Mouse (Mus musculus) stomach, postnatal 0 days (tissue): ENCODE measurements around the gene Sowaha. TPM values are rescaled to one million over a fixed set of nuclear protein-coding genes. Genes with fewer than 3 reads are reported as not detected.

Experiments used
- ATAC-seq: fragments of 200-750 bp; cut with Nextera tagmentation; 2 replicates; pipeline ENCODE4 v1.8.0; 2017; ENCODE audit not compliant: low FRiP score, low TSS enrichment
- DNase-seq: peaks from one replicate; pipeline ENCODE4 v3.0.0-alpha.2; 2016; ENCODE audit warnings: low spot score
- H3K27ac ChIP-seq: fragments of 300-500 bp; sonication (generic); replicated peaks from 2 replicates; pipeline ENCODE4 v1.5.1; 2014; ENCODE audit warnings: mild to moderate bottlenecking, control low read depth
- H3K27me3 ChIP-seq: fragments of 300-500 bp; sonication (generic); 2 replicates; pipeline ENCODE4 v1.6.1; 2014; ENCODE audit warnings: low read length; ENCODE audit not compliant: control insufficient read depth, insufficient read depth
- H3K36me3 ChIP-seq: fragments of 300-500 bp; sonication (generic); 2 replicates; pipeline ENCODE4 v1.6.1; 2014; ENCODE audit warnings: low read length, mixed read lengths; ENCODE audit not compliant: control insufficient read depth, insufficient read depth
- H3K4me1 ChIP-seq: fragments of 300-500 bp; sonication (generic); replicated peaks from 2 replicates; pipeline ENCODE4 v1.6.1; 2014; ENCODE audit warnings: antibody characterized with exemption; ENCODE audit not compliant: control insufficient read depth, insufficient read depth
- H3K4me2 ChIP-seq: fragments of 300-500 bp; sonication (generic); replicated peaks from 2 replicates; pipeline ENCODE4 v1.6.1; 2014; ENCODE audit warnings: low read depth, mild to moderate bottlenecking, control low read depth, moderate library complexity
- H3K4me3 ChIP-seq: fragments of 300-500 bp; sonication (generic); 2 replicates; pipeline ENCODE4 v1.5.1; 2014; ENCODE audit warnings: low read depth, low read length, control low read depth
- H3K9ac ChIP-seq: fragments of 300-500 bp; sonication (generic); 2 replicates; pipeline ENCODE4 v1.6.1; 2014; ENCODE audit warnings: mild to moderate bottlenecking, low read length, control low read depth, mixed read lengths
- H3K9me3 ChIP-seq: fragments of 300-500 bp; sonication (generic); 2 replicates; pipeline ENCODE4 v1.6.1; 2016; ENCODE audit warnings: low read length; ENCODE audit not compliant: control insufficient read depth
- CTCF ChIP-seq: IDR thresholded peaks from 2 replicates; pipeline ENCODE4 v1.5.1; 2016; ENCODE audit warnings: antibody characterized with exemption, low read depth, mild to moderate bottlenecking, moderate library complexity
- EP300 ChIP-seq: optimal IDR thresholded peaks from 2 replicates; pipeline ENCODE3; 2016; ENCODE audit warnings: antibody characterized with exemption
- WGBS: fragments of 180-500 bp; shearing (Covaris S2); extraction: QIAGEN DNeasy Blood & Tissue Kit; methylation state at CpG from one replicate; pipeline ENCODE4 v1.1.7; 2014; 5-methylcytosine and 5-hydroxymethylcytosine counted together
- polyA plus RNA-seq: library from polyadenylated mRNA; unstranded; fragments of >200 nt; fragmentation: Nextera tagmentation; extraction: Ambion mirVana; gene quantifications from 2 replicates; pipeline ENCODE4 v1.2.1, GENCODE M21; 2015

Gene Sowaha
- polyA plus RNA-seq, 1 experiment from 2014 or later: 0.91 TPM

DNA sequence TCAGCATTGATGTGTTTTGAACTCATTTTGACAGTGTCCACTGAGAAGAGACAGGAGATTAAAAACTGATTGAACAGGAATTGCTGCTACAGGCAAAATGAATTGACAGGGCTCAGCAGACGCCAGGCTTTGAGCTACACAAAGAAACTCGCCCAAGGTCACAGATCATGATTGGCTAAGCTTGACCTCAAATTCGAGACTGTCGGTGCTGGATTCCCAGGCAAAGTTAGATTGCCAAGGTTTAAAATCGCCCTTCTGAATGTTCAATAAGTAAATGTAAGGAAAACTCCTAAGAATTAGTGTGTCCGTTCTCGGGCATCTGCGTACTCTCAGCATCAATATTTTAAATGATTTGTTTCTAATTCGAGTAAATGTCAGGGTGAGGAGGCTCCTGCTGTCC is 9.3 kb upstream of the Sowaha start:
- no peak overlapping the region for H3K27ac ChIP-seq
- H3K27me3 ChIP-seq: no peaks in the 10 kb centered on the region
- TF ChIP-seq CTCF (no peak), EP300 (no peak)
- 0 out of 2 replicates have a peak, but pooled peaks cover 4% of the 10 kb centered on the region for H3K4me1 ChIP-seq
- H3K36me3 ChIP-seq: no peaks in the 10 kb centered on the region
- H3K9me3 ChIP-seq: no peaks in the 10 kb centered on the region
- 74% methylated on average over 9 of the region's 9 CpGs for WGBS
- no peak overlapping the region for H3K4me2 ChIP-seq
- H3K4me3 ChIP-seq: no peak overlapping the region
- DNase-seq (no peak), ATAC-seq (no peak)
- H3K9ac ChIP-seq: no peak overlapping the region

DNA sequence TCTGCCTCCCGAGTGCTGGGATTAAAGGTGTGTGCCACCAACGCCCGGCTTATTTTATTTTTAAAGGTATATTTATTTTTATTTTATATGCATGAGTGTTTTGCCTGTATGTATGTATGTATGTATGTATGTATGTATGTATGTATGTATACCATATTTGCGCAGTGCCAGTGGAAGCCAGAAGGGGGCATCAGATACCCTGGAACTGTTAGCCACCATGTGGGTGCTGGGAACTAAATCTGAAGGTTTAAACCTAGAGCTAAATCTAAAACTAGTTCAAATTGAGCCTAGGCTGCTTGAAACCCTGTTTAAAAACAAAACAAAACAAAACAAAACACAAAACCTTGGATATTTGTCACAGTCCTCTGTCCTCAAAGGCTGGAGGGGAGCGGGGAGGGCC is 8.9 kb upstream of the Sowaha start:
- WGBS: over 99% methylated on average over 5 of the region's 5 CpGs
- TF ChIP-seq CTCF (peak; percentile 33; the same call in 1 of the 2 replicates), EP300 (no peak)

GRCm38 (mm10) chr11:53486822-53487594 is 6.9 kb upstream of the Sowaha start:
- Histone ChIP-seq H3K9me3 (no peaks in the 10 kb centered on the region), H3K36me3 (no peaks in the 10 kb centered on the region), H3K4me2 (peak overlapping the region; percentile 25), H3K4me3 (peak overlapping the region; percentile 4; the same call in 1 of the 2 replicates), H3K9ac (no peak overlapping the region), H3K27ac (no peak overlapping the region), H3K27me3 (no peaks in the 10 kb centered on the region), H3K4me1 (0 out of 2 replicates have a peak, but pooled peaks cover 4% of the 10 kb centered on the region)
- ATAC-seq (peak; percentile 87), DNase-seq (peak; percentile 88)
- no peak for TF ChIP-seq CTCF
- TF ChIP-seq EP300: no peak
- WGBS: 14% methylated on average over 27 of the region's 27 CpGs

More for the DNA sequence above, 8.9 kb upstream of the Sowaha start:
- 0 out of 2 replicates have a peak, but pooled peaks cover 4% of the 10 kb centered on the region for H3K4me1 ChIP-seq
- H3K27ac ChIP-seq: no peak overlapping the region
- no peaks in the 10 kb centered on the region for H3K27me3 ChIP-seq
- no peak overlapping the region for H3K4me2 ChIP-seq
- DNase-seq: no peak
- no peak overlapping the region for H3K9ac ChIP-seq
- H3K36me3 ChIP-seq: no peaks in the 10 kb centered on the region
- H3K4me3 ChIP-seq: no peak overlapping the region
- no peak for ATAC-seq
- H3K9me3 ChIP-seq: no peaks in the 10 kb centered on the region

DNA sequence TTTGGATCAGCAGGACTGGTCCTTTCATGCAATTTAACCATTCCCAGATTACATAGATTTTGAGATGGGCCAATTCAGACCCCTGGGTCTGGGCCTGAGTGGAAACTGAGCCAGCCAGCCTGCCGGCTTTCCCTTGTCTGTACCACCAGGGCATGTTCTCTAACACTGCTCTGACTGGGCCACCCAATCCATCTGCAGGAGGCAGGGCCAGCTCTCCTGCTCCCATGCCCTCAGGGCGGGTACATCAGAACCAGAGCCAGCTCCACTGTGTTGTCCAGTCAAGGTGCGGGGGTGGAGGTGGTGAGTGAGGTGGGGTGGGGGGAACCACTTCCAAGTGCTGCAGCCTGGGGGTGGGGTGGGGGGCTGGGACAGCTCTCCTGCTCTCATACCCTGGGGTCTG is 6.3 kb upstream of the Sowaha start:
- no peaks in the 10 kb centered on the region for H3K27me3 ChIP-seq
- H3K4me3 ChIP-seq: no peak overlapping the region
- no peak for DNase-seq
- H3K4me1 ChIP-seq: 0 out of 2 replicates have a peak, but pooled peaks cover 2% of the 10 kb centered on the region
- H3K4me2 ChIP-seq: no peak overlapping the region
- TF ChIP-seq EP300 (no peak), CTCF (no peak)
- ATAC-seq: no peak
- no peaks in the 10 kb centered on the region for H3K36me3 ChIP-seq
- H3K27ac ChIP-seq: no peak overlapping the region
- 83% methylated on average over 3 of the region's 3 CpGs for WGBS
- H3K9ac ChIP-seq: no peak overlapping the region
- no peaks in the 10 kb centered on the region for H3K9me3 ChIP-seq

- Histone ChIP-seq H3K4me1 (0 out of 2 replicates have a peak, but pooled peaks cover 2% of the 10 kb centered on the region), H3K9ac (no peak overlapping the region), H3K4me2 (no peak overlapping the region), H3K27me3 (no peaks in the 10 kb centered on the region), H3K9me3 (no peaks in the 10 kb centered on the region), H3K27ac (no peak overlapping the region), H3K36me3 (no peaks in the 10 kb centered on the region), H3K4me3 (no peak overlapping the region)
- ATAC-seq: no peak
- WGBS: 50% methylated on average over 3 of the region's 3 CpGs
- TF ChIP-seq CTCF: peak; percentile 65
- TF ChIP-seq EP300: no peak
- no peak for DNase-seq
Measured at GRCm38 (mm10) chr11:53485719-53486118, 5.6 kb upstream of the Sowaha start.

GRCm38 (mm10) chr11:53483159-53483891 is 3.3 kb upstream of the Sowaha start:
- TF ChIP-seq CTCF (no peak), EP300 (no peak)

More at GRCm38 (mm10) chr11:53483159-53483891, 3.3 kb upstream of the Sowaha start:
- H3K4me2 ChIP-seq: no peak overlapping the region
- peak overlapping the region; percentile 35; the same call in 1 of the 2 replicates for H3K27ac ChIP-seq
- peaks cover 14% of the 10 kb centered on the region for H3K27me3 ChIP-seq
- H3K4me3 ChIP-seq: no peak overlapping the region
- H3K9ac ChIP-seq: no peak overlapping the region
- 43% methylated on average over 9 of the region's 9 CpGs for WGBS
- ATAC-seq (peak; percentile 70), DNase-seq (peak; percentile 73)
- 0 out of 2 replicates have a peak, but pooled peaks cover 2% of the 10 kb centered on the region for H3K4me1 ChIP-seq
- H3K9me3 ChIP-seq: no peaks in the 10 kb centered on the region
- no peaks in the 10 kb centered on the region for H3K36me3 ChIP-seq
